Mouse (Mus musculus): ENCODE data around the gene Proser1.

- TF ChIP-seq POLR2A (IDR thresholded peaks at IDR 0.05; ENCODE audit: insufficient read depth, low read length) (no peak), CTCF (IDR thresholded peaks at IDR 0.05; ENCODE audit: low read depth, low read length) (no peak)
Measured at GRCm38 (mm10) chr3:53446801-53447200, 16.7 kb upstream of the Proser1 start.
